Mouse (Mus musculus) spleen, adult 2 months (tissue): Measurements from ENCODE around the gene Cep250. TPM values are rescaled to one million over a fixed set of nuclear protein-coding genes. Genes with fewer than 3 reads are reported as not detected.

ENCODE experiments used
- DNase-seq, 2 experiments: peaks; one replicate each; pipeline versions ENCODE4 v3.0.0 to v3.0.0-alpha.2; 2012 to 2021; ENCODE audit warnings: low spot score in 2 of 2, low read depth in 1 of 2
- H3K27ac ChIP-seq: fragments of 200-500 bp; 2 replicates; pipeline ENCODE4 v1.5.1; 2012; ENCODE audit warnings: low read length, inconsistent platforms; ENCODE audit not compliant: insufficient read depth
- H3K27me3 ChIP-seq: fragments of 200-500 bp; 2 replicates; pipeline ENCODE4 v1.6.1; 2012; ENCODE audit warnings: mild to moderate bottlenecking, moderate library complexity, low read length, inconsistent platforms; ENCODE audit not compliant: control insufficient read depth, insufficient read depth
- H3K36me3 ChIP-seq: fragments of 200-500 bp; 2 replicates; pipeline ENCODE4 v1.6.1; 2012; ENCODE audit warnings: mild to moderate bottlenecking, low read length, inconsistent platforms; ENCODE audit not compliant: control insufficient read depth, insufficient read depth
- H3K4me1 ChIP-seq: fragments of 200-500 bp; 2 replicates; pipeline ENCODE4 v1.6.1; 2011; ENCODE audit warnings: inconsistent platforms; ENCODE audit not compliant: control insufficient read depth, insufficient read depth, insufficient read length
- H3K4me3 ChIP-seq: fragments of 200-500 bp; 2 replicates; pipeline ENCODE4 v1.5.1; 2011; ENCODE audit warnings: mild to moderate bottlenecking, inconsistent platforms; ENCODE audit not compliant: insufficient read depth, insufficient read length; ENCODE audit errors: extremely low read depth
- CTCF ChIP-seq: fragments of 200-500 bp; IDR thresholded peaks from 2 replicates; pipeline ENCODE4 v1.5.1; 2011; ENCODE audit warnings: mild to moderate bottlenecking, inconsistent platforms; ENCODE audit not compliant: insufficient read depth, insufficient read length, insufficient replicate concordance; ENCODE audit errors: extremely low read depth
- POLR2A ChIP-seq: fragments of 200-500 bp; IDR thresholded peaks from 2 replicates; pipeline ENCODE4 v1.6.1; 2011; ENCODE audit warnings: low read depth, low read length, inconsistent platforms
- WGBS: fragments of 180-500 bp; shearing (Covaris S2); methylation state at CpG from one replicate; pipeline ENCODE4 v1.1.7; 2018; 5-methylcytosine and 5-hydroxymethylcytosine counted together
- polyA plus RNA-seq: library from polyadenylated mRNA; depleted of rRNA; stranded (reverse); fragments of >200 nt; gene quantifications from 2 replicates; pipeline ENCODE4 v1.2.3, GENCODE M21; 2012

Gene Cep250
- polyA plus RNA-seq, 1 experiment = 16.7 TPM

GRCm38 (mm10) chr2:155962991-155963390, 6.7 kb downstream of the Cep250 start:
- no peak for DNase-seq
- Histone ChIP-seq H3K27me3 (no peaks in the 10 kb centered on the region), H3K36me3 (peaks cover 7% of the 10 kb centered on the region), H3K4me1 (no peaks in the 10 kb centered on the region), H3K4me3 (no peak overlapping the region), H3K27ac (no peak overlapping the region)
- TF ChIP-seq POLR2A (no peak), CTCF (no peak)
- 78% methylated on average over 1 of the region's 1 CpGs for WGBS

GRCm38 (mm10) chr2:155973348-155973747, 17.1 kb downstream of the Cep250 start:
- H3K27me3 ChIP-seq = no peaks in the 10 kb centered on the region
- 88% methylated on average over 6 of the region's 6 CpGs for WGBS
- no peak for DNase-seq
- H3K4me3 ChIP-seq = no peak overlapping the region
- TF ChIP-seq POLR2A = no peak
- TF ChIP-seq CTCF = no peak
- H3K36me3 ChIP-seq = peaks cover 25% of the 10 kb centered on the region
- no peak overlapping the region for H3K27ac ChIP-seq
- H3K4me1 ChIP-seq = peaks cover 8% of the 10 kb centered on the region; the same call in 1 of the 2 replicates

GRCm38 (mm10) chr2:155974087-155974731, 18.0 kb downstream of the Cep250 start:
- Histone ChIP-seq H3K4me1 (peaks cover 9% of the 10 kb centered on the region; the same call in 1 of the 2 replicates), H3K27me3 (no peaks in the 10 kb centered on the region), H3K27ac (no peak overlapping the region), H3K4me3 (no peak overlapping the region), H3K36me3 (peaks cover 19% of the 10 kb centered on the region)
- no peak for TF ChIP-seq CTCF
- no peak for TF ChIP-seq POLR2A
- DNase-seq = peak in 1 of 2 experiments; percentile 25
- 47% methylated on average over 14 of the region's 14 CpGs for WGBS

GRCm38 (mm10) chr2:155979328-155979991, 23.2 kb downstream of the Cep250 start:
- TF ChIP-seq POLR2A (peak; percentile 15; the same call in 1 of the 2 replicates), CTCF (no peak)
- 14% methylated on average over 5 of the region's 5 CpGs for WGBS

GRCm38 (mm10) chr2:155985776-155986175, 29.5 kb downstream of the Cep250 start:
- no peak for DNase-seq
- WGBS = 80% methylated on average over 7 of the region's 7 CpGs
- H3K4me3 ChIP-seq = no peak overlapping the region
- H3K36me3 ChIP-seq = peaks cover 43% of the 10 kb centered on the region
- TF ChIP-seq CTCF (no peak), POLR2A (no peak)
- H3K27me3 ChIP-seq = no peaks in the 10 kb centered on the region
- H3K27ac ChIP-seq = no peak overlapping the region
- H3K4me1 ChIP-seq = no peaks in the 10 kb centered on the region

More at GRCm38 (mm10) chr2:155979328-155979991, 23.2 kb downstream of the Cep250 start:
- peaks cover 9% of the 10 kb centered on the region; the same call in 1 of the 2 replicates for H3K4me1 ChIP-seq
- no peaks in the 10 kb centered on the region for H3K27me3 ChIP-seq
- peak overlapping the region; percentile 49 for H3K4me3 ChIP-seq
- peak overlapping the region; percentile 84 for H3K27ac ChIP-seq
- DNase-seq = peak; percentile 58 to 74
- H3K36me3 ChIP-seq = peaks cover 8% of the 10 kb centered on the region

DNA sequence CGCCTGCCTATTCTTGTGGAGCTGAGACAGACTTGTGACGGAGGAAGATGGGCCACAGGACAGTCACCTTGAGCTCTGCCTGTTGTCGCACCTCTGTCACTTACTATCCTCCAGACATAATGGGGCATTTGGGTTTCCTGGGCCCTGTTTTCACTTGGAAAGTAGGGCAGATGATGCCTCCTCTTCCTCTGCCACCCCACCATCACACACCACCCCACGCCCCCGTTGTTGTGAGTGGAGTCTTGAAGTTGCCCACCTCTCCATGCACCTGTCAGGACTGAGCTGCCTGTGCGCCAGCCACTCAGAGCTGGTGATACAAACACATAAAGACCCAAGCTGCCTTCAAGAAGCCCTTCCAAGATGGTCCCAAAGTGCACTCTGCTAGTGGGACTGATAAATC, 30.9 kb downstream of the Cep250 start:
- WGBS = 93% methylated on average over 6 of the region's 6 CpGs
- TF ChIP-seq POLR2A = no peak
- no peak for TF ChIP-seq CTCF
- no peak for DNase-seq
- no peak overlapping the region for H3K4me3 ChIP-seq
- no peaks in the 10 kb centered on the region for H3K4me1 ChIP-seq
- peaks cover 52% of the 10 kb centered on the region for H3K36me3 ChIP-seq
- no peaks in the 10 kb centered on the region for H3K27me3 ChIP-seq
- H3K27ac ChIP-seq = no peak overlapping the region

GRCm38 (mm10) chr2:155989085-155989484, 32.8 kb downstream of the Cep250 start:
- peaks cover 58% of the 10 kb centered on the region for H3K36me3 ChIP-seq
- TF ChIP-seq CTCF (no peak), POLR2A (no peak)
- no peaks in the 10 kb centered on the region for H3K27me3 ChIP-seq
- no peaks in the 10 kb centered on the region for H3K4me1 ChIP-seq
- WGBS = 88% methylated on average over 4 of the region's 4 CpGs
- no peak overlapping the region for H3K27ac ChIP-seq
- H3K4me3 ChIP-seq = no peak overlapping the region
- no peak for DNase-seq
